Mouse (Mus musculus) left cerebral cortex, postnatal 10 days (tissue): ENCODE results near the gene Tekt4. TPM values are rescaled to one million over a fixed set of nuclear protein-coding genes. Genes with fewer than 3 reads are reported as not detected.

ENCODE experiments used
- DNase-seq, 2 experiments: peaks; one replicate each; pipeline ENCODE4 v3.0.0; 2021 to 2022; ENCODE audit warnings: low spot score in 2 of 2, mixed read lengths in 1 of 2; ENCODE audit errors: extremely low spot score in 1 of 2
- intact Hi-C: fragments of 180-260 bp; cut with DNase I; formaldehyde crosslinking; loops from one replicate; pipeline ENCODE4 v1.15.1; 2025
- total RNA-seq, 2 experiments: library from RNA; stranded (reverse); gene quantifications; 2 replicates each; pipeline ENCODE4 v1.2.3; 2021

Tekt4 gene
- total RNA-seq, 2 experiments from 2014 or later: 0.39 to 4.8 TPM

DNA sequence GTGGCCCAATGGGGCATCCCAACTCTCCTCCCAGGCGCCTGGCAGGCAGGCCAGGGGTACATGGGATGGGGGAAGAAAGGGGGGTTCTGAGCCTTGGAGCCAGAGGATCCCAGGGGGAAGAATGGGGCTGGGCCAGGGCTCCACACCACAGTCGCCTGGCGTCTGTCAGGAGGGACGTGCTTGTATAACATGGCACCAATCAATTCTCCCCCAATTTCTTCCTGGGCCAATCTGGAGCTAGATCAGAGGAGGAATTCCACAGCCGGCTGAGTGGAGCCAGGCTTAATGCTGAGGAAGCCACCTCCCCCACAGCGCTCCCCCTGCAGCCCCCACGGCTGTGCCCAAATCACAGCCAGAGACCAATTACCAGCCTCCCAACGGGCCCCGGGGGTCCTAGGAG, 66.1 kb downstream of the Tekt4 start:
- intact Hi-C loops: no loop called here
- DNase-seq: no peak

DNA sequence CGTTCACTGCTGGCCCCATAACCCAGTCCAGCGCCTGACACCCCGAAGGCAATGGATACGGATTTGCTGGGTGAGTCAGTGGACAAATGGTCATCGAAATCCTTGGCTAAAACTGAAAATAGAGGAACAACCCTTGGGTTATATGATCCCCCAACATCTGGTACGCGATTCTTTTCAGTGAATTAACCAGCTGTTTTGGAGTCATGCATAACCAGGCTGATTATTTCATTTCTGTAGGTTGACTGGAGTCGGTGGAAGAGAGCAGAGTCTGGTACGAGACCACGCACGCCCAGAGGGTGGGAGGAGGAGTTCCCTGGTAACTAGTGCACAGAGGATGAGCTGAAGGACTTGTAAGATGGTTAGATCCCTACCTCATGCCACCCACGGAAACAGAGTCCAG, 67.7 kb downstream of the Tekt4 start:
- intact Hi-C loops: no loop called here
- no peak for DNase-seq

Other genes starting within 250 kb of the Tekt4 start
- 10 to 100 TPM; 60.4 to 67.4 TPM for gene Gnptg, start 214.5 kb upstream of the Tekt4 start, total RNA-seq
- gene Tsr3, start 214.4 kb upstream of the Tekt4 start, total RNA-seq: 10 to 100 TPM; 28.6 to 30.3 TPM
- gene Baiap3, start 198.3 kb upstream of the Tekt4 start, total RNA-seq: 10 to 100 TPM; 17.4 to 35.0 TPM
- gene Ube2i, start 180.0 kb upstream of the Tekt4 start, total RNA-seq: 100 to 1,000 TPM; 225 to 230 TPM
- gene Prss34, start 156.2 kb upstream of the Tekt4 start, total RNA-seq: not detected
- gene Prss28, start 146.0 kb upstream of the Tekt4 start, total RNA-seq: not detected
- gene Prss29, start 136.0 kb upstream of the Tekt4 start, total RNA-seq: not detected
- not detected for gene Tpsab1, start 109.1 kb upstream of the Tekt4 start, total RNA-seq
- gene Tpsb2, start 88.3 kb upstream of the Tekt4 start, total RNA-seq: under 1 TPM; 0.54 to 0.77 TPM
- not detected for gene Tpsg1, start 85.3 kb upstream of the Tekt4 start, total RNA-seq
- gene Cacna1h, start 20.8 kb upstream of the Tekt4 start, total RNA-seq: 10 to 100 TPM; 53.7 to 62.9 TPM
- under 1 TPM; 0.34 to 0.55 TPM for gene Sstr5, start 42.7 kb downstream of the Tekt4 start, total RNA-seq
- 10 to 100 TPM; 45.3 to 56.2 TPM for gene Sox8, start 116.1 kb downstream of the Tekt4 start, total RNA-seq
- gene Lmf1, start 124.5 kb downstream of the Tekt4 start, total RNA-seq: 10 to 100 TPM; 22.2 to 23.4 TPM